Mouse (Mus musculus) c-Kit-positive CD71-positive TER-119-negative erythroid progenitor cells, embryonic 14.5 days (primary cell): ENCODE results near the gene Wdr48.

Experiments used
- DNase-seq: peaks from one replicate; pipeline ENCODE4 v3.0.0-alpha.2; 2013; ENCODE audit warnings: low read depth

The Wdr48 gene

GRCm38 (mm10) chr9:119894339-119895009 lies at the start of gene Wdr48:
TSS of gene Wdr48 (plus strand) at chr9:119894878.
- DNase-seq = peak; percentile 98

DNA sequence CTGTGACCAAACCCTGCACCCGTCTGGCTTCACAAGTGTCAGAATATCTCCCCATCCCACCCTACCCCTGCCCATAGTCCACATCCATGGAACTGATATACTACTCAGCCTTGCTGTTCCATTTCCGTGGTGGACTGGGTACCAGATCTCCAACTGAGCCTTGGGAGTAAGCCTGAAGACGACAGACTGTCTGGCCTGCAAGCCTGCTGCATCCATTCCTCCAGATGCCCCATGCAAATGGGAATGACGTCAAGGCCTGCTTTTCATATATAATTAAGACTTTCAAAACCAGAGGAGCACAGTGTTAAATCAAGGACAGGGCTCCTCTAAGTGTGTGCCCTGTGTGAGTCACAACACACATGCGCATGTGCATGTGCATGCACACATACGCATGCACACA lies 47.5 kb upstream of the Wdr48 start:
- DNase-seq = no peak

GRCm38 (mm10) chr9:119848671-119849070 lies 46.0 kb upstream of the Wdr48 start:
- DNase-seq = no peak

- DNase-seq = no peak
These were observed 45.5 kb upstream of the Wdr48 start for GRCm38 (mm10) chr9:119849214-119849613.

DNA sequence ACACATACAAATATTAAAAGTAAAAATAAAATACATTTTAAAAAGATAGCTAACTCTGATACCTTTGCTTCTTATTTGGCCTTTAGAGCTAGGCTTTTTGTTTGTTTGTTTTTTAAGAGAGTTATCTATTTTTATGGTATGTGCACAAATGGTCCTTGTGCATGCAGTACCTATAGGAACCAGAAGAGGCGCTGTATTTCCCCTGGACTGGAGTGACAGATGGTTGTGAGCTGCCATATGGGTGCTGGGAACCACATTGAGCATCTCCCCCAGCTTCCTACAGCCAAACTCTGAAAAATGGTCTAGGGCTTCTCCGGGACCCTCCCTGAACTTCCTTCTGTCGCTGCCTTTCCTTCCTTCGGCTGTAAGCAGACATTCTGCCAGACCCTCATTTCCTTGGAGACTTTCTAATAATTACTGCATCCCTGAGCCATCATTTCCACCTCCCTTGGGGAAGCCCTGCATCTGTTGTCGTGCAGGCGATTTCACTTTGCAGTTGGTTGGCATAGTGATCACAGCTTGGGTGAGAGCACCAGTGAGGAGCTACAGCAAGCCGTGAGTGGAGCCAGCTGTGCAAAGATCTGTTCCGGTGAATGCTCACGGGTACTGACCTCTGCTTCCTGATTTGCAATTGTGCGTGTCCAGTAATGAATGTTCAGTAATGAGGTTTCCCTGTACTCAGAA lies 42.2 kb upstream of the Wdr48 start:
- no peak for DNase-seq

- no peak for DNase-seq
These were observed 41.4 kb upstream of the Wdr48 start for GRCm38 (mm10) chr9:119853071-119853846.

- no peak for DNase-seq
These were observed 40.5 kb upstream of the Wdr48 start for GRCm38 (mm10) chr9:119854170-119854569.

- DNase-seq = no peak
These were observed 7.4 kb upstream of the Wdr48 start for GRCm38 (mm10) chr9:119887144-119887901.

DNA sequence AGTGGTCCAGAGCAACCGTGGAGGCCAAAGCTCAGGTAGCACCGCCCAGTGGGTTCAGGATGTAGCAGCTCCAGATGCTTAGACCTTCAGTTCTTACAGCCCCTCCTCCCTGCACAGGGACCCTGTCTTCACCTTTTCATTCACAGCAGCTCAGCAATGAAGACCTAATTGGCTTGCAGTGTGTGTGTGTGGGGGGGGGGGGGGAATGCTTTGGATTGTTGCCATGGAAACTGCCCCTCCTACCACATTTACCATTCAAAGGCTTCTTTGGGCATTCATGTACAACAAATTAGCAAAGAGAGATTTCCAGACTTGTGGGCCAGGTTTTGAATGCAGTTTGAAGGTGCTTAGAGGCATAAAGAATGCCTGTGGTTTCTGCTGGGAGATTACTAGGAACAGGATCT lies 5.8 kb upstream of the Wdr48 start:
- DNase-seq = no peak

DNA sequence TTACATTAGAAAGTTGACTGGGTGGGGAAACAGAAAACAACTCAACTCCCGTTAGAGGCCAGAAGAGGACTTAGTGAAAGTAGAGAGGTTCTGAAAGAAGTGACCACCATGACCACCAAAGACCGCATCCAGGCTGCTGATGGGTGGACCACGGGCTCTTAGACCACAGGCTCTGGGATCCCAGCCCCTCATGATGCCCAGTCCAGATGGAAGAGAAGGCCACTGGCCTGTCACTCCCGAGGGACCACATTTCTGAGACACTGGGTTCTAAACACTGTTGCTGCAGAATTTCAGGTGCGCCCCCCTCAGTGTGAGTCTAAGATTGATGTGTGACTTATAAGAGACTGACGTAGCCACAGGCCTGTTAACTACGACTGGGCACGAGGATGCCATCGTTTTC lies 5.2 kb upstream of the Wdr48 start:
- no peak for DNase-seq

GRCm38 (mm10) chr9:119890692-119891091 lies 4.0 kb upstream of the Wdr48 start:
- peak; percentile 41 for DNase-seq

DNA sequence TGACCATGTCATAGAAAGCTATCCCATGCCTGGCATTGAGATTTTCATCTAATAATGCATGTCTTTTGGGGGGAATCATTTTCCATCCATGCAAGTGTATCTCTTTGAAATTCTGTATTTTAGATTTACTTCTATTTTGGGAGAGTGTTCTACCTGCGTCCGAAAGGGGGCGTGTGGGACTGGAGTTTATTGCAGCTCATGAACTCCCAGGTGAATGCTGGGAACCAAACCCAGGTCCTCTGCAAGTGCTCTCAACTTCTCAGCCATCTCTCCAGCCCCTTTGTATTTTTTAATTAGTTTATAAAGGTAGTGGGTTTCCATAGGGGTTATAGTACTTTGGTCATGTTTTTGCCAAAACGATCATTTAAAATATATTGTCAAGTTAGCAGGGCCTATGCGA lies 797 bp upstream of the Wdr48 start:
- DNase-seq = no peak

- DNase-seq = no peak
These were observed 503 bp downstream of the Wdr48 start for GRCm38 (mm10) chr9:119895040-119895721.

DNA sequence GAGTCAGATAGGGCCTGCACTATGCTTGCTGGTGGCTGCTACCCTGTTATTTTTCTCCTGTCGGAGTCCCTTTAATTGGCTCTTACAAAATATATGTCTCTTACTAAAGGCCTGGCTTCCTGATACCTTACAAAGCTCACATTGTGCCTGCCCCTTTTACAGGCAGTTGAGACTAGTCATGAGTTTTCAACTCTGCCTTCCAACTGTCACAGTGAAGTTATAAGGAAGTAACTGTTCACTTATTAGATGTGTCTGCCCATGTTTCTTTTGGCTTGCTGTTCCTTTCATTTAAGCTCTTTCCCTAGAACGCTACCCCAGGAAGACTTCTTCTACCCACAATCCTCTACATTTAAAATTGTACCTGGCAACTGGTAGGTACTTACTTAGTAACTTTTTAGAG lies 4.8 kb downstream of the Wdr48 start:
- no peak for DNase-seq

GRCm38 (mm10) chr9:119902410-119903151 lies 7.9 kb downstream of the Wdr48 start:
- DNase-seq = no peak

DNA sequence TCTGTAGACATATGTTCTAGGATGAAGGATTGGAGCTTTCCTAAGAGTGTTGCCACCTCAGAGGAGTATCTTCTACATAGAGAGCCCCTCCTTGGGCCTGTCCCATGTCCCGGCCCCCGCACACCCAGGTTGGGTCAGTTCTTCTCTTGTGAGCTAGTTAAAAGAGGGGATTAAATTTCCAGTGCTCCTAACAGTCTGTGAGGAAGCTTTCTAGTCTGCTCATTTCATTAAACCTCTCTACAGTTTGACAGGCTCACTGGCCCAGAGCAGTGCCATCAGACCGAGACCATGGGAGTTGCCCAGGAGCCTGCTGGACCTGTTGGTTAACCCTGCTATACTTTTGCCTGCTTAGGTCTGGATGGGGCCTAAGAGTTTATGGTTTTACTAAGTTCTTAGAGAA lies 14.0 kb downstream of the Wdr48 start:
- DNase-seq = no peak

DNA sequence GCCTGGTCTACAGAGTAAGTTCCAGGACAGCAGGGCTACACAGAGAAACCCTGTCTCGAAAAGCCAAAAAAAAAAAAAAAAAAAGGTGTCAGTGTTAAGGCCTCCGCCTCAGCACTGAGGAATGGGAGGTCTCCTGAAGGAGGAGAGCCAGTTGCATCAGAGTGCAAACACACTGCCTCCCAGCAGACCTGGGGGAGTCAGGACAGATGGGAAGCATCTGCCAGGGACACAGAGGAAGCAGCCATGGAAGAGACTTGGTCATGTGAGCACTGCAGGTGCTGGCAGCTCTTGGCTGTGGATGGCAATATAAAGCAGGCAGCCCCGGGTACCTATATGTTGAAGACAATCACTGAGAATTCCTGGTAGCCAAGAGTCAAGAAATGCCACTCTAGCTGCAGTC lies 15.3 kb downstream of the Wdr48 start:
- no peak for DNase-seq

GRCm38 (mm10) chr9:119913087-119913838 lies 18.6 kb downstream of the Wdr48 start:
- no peak for DNase-seq

GRCm38 (mm10) chr9:119919858-119920257 lies 25.2 kb downstream of the Wdr48 start:
- DNase-seq = no peak

DNA sequence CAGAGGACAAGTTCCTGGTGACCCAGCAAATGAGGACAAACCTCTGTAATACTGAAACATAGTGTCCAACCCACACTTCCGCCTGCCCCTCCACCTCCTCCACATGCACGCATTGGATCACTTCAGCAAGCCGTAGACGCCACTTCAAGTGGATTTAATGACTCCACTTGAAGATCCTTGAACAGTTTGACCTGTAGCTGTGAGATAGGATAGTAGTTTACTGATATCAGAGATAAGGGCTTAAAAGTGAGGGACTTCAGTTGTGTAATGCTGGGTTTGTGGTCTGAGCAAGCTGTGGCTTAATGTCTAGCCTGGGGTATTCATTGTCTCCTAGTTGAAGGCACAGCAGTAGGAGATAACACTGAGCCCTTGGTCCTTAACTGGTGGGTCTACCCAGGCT lies 28.8 kb downstream of the Wdr48 start:
- no peak for DNase-seq
